Mouse (Mus musculus) induced T-regulatory cell, adult 2 months (primary cell): ENCODE results near the gene Hspa2.

Experiments
- DNase-seq: peaks from one replicate; pipeline ENCODE4 v3.0.0-alpha.2; 2012; ENCODE audit warnings: low read depth

Gene Hspa2

GRCm38 (mm10) chr12:76403886-76404537 lies at the start of gene Hspa2:
TSS of gene Hspa2 (plus strand) at chr12:76404176.
- peak; percentile 99 for DNase-seq

GRCm38 (mm10) chr12:76360868-76361267 lies 43.1 kb upstream of the Hspa2 start:
- no peak for DNase-seq

DNA sequence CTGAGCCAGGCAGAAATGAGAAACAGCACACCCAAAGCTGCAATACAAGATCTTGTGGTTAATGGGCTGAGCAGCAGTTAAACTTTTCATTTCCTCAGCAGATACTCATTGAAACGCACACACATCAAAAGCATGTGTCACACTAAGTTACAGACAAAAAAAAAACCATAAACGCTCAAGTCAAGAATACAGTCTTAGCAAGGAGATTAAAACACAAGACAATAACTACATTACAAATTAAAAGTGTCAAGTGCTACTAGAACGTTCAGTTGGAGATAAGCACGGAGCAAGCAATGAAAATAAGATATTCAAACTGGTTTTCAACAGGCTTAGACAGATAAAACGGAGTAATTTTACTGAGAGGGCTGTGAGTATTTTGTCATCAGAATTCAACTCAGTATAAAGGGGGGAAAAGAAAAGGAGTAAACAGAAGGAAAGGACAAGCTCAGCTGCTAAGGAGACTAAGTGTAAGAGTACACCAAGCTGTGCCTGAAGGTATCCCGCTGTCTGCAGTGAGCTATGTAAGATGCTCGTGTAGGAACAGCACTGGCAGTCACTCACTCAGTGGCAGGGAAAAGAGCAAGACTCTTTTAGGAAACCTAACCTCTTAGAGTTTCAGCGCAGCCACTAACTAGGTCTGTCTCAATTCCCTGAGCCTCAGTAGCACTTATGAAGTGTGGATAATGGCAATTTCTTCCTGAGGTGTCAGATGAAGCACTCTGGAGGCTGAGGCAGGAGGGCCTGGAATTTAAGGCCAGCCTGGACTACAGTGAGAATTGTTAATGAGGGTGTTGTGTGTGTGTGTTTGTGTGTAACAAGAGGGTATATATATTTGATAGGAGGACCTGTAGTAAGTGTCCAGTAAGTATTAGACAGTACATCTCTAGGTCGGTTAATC lies 42.3 kb upstream of the Hspa2 start:
- peak; percentile 84 for DNase-seq

DNA sequence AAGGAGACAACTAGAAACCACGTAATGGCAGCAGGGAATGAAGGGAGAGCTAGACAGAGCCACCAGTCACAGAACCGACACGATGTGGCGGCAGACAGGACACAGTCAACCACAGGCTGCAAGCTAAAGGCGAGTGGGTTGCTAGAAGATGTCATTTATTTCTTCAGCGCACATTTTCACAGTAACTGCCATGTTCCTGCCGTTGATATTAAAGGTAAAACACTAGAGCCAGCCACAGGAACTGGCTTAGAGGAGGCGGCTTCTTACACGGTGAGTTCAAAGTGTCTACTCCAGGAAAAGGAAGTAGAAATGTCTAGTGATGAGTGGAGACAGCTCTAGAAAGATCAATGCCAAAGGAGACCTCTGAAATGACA lies 41.7 kb upstream of the Hspa2 start:
- peak; percentile 86 for DNase-seq

- peak; percentile 67 for DNase-seq
These were observed 37.7 kb upstream of the Hspa2 start for GRCm38 (mm10) chr12:76366276-76366675.

DNA sequence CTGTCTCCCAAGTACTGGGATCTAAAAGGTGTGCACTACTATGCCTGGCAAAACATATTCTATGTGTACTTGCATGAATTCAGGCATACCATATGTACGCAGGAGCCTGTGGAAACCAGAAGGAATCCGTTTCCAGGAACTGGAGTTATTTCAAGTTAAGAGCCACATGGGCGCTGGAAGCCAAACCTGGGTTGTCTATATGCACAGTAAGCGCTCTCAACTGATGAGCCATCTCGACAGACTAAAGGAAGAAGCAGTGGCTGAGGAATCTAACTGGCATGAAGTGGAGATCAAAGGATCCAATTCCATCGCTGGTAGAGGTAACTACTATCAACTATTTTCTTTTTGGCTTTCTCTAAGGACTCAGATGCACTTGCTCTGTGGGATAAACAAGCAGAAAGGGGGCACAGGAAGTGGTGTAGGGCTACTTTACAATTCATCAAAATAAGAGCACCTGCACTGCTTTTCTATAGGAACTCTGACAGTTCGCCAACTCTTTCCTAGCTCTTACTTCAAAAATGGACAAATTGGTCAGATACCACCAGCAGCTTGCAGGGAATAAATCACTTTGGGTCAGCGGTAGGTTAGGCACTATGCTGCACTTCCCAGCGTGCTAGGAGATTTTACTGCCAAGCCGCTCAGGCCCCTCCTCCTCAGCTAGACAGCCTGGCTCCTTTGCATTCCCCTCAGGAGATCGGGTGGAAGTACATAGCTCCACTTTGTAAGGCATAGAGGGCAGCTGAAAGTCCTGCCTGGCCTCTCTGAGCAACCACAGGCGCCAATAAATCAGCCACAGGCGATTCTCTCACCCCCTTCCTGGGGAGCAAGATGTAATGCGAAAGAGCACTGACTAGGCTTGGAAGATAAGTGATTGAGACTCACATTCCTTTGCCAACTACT lies 36.6 kb upstream of the Hspa2 start:
- peak; percentile 80 for DNase-seq

DNA sequence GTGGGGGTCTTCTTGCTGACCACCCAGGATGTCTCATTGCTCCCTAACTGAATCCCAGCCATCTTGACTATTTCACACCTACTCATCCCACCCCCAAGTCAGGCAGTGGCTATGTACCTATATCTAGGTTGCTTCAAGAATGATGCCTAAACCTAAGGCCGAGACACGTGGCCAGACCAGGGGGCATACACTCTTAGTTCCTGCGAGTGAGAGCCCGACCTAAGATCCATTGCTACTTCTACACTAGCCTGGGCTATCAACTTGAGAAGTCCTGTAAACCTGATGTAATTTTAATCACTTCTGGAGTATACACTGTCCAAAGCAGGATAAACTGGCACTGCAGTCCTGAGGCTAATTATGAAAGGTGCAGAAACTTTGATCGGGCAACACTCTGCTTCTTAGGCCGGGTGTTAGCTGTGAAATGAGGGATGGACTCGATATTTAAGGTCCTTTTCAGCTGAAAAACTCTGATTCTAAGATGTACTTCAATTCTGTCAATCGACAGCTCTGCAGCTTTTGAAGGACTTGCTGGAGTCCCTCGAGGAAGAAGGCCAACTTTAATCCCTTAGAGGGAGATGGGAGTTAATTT lies 35.7 kb upstream of the Hspa2 start:
- peak; percentile 71 for DNase-seq

DNA sequence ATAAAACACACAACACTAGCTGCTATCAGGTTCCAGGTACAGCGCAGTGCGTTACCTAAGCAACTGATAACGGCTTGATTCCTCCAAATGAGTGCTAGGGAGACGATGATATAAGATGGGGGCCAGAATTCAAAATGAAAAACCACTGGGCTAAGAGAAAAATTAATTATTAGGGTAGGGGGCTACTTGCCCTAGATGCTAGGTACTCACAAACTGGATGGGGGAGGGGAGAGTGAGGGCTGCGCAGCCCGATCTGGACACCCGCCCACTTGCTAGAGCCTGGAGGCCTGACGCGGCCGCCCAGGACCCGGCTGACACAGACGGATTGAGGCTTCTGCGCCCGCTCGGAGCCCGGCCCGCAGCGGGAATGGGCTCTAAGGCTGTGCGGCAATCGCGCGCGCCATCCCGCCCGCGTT lies 35.2 kb upstream of the Hspa2 start:
- no peak for DNase-seq

GRCm38 (mm10) chr12:76369206-76369977 lies 34.6 kb upstream of the Hspa2 start, which contains the start of gene Zbtb25:
TSS of gene Zbtb25 (minus strand) at chr12:76369602.
- DNase-seq: peak; percentile 90

DNA sequence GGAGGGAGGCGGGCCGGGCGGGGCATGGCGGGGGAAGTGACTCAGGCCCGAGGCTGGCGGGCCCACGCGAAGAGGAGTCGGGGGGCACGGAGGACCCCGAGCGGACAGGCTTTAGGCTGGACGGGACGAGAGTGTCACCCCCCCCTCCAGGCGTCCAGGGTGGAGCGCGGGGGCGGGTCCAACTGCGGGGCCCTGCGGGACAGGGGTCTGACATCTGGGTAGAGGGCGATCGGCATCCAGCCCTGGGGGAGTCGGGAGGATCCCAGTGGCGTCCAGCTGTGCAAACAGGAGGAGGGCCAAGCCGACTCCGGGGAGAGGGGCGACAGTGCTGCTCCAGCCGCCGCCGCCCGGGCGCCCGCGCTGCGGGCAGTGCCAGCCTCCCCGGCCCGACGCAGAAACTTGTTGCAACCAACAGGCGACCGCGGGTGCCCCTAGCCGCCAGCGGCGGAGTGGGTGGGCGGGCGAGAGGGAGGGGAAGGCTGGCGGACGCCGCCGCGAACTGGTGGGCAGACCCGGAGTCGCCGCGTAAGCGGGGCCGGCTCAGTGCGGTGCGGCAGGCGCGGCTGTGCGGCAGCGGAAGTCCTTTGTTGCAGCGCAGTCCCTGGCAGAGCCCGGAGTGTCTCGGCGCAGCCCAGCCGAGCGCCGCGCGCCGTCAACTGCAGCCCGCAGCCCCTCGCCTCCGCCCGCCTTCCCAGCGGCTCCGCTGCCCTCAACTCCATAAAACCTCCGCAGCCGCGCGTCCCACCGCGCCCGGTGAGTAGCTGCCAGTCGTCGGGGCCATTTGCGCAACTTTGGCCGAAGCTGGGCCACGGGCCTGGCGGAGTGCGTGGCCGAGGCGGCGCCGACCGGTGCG lies 33.8 kb upstream of the Hspa2 start, which contains the start of gene Zbtb1:
Gene Zbtb1, plus strand, starts transcription at position 289 of the 853 bp plus-strand sequence.
- peak; percentile 86 for DNase-seq

- peak; percentile 83 for DNase-seq
These were observed 33.0 kb upstream of the Hspa2 start for GRCm38 (mm10) chr12:76370831-76371571.

DNA sequence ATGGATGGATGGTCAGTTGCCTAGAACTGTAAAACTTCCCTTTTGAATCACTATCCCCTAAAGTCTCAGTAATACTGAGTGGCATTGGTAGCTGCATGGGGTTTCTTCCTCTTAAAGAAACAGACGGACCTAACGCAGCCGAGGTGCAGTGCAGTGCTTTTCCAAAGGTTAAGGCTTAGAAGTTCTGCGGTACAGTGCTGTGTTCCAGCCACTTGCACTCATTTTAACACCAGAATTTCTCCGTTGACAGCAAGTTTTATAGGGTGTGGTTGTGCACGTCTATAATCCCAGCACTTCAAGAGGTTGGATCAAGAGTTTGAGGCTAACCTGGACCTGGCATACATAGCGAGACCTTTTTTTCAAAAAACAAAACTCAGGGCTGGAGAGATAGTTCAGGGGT lies 31.9 kb upstream of the Hspa2 start:
- peak; percentile 58 for DNase-seq

- DNase-seq: peak; percentile 84
These were observed 30.8 kb upstream of the Hspa2 start for GRCm38 (mm10) chr12:76372881-76373818.

- DNase-seq: peak; percentile 85
These were observed 30.0 kb upstream of the Hspa2 start for GRCm38 (mm10) chr12:76373991-76374390.

DNA sequence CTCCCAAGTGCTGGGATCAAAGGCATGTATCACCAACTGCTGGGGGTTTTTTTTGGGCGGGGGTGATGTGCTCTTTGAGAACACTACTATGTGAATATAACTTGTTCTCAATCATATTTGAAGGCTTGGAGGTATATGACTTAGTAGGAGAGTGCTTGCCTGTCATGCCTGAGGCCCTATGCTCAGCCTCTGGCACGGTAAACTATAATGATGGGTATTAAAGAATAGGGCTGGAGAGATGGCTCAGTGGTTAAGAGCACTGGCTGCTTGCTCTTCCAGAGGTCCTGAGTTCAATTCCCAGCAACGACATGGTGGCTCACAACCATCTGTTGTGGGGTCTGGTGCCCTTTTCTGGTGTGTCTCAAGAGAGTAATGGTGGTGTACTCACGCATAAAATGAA lies 29.1 kb upstream of the Hspa2 start:
- peak; percentile 28 for DNase-seq

- DNase-seq: peak; percentile 86
These were observed 28.5 kb upstream of the Hspa2 start for GRCm38 (mm10) chr12:76375506-76375905.

- peak; percentile 88 for DNase-seq
These were observed 27.3 kb upstream of the Hspa2 start for GRCm38 (mm10) chr12:76376649-76377048.

DNA sequence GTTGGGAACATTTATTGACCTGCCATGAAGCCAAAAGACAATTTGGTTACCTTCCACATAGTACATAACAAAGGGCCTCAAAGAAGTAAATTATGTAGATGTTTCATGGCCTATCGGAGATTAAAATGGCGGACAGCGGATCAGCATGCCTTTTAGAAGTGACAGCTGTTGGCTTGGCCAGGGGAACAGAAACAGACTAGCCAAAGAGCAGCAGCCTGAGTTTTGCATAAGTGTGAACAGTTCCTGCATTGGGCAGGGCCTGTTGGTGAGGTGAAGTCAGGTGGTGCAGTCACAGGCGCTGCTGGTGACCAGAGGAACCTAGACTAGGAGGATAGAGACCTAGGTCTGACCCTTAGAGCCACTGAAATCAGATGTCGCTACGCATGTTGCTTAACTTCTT lies 26.9 kb upstream of the Hspa2 start:
- no peak for DNase-seq
